Mouse (Mus musculus) midbrain, embryonic 15.5 days (tissue): ENCODE results near the gene Acss1. TPM values are rescaled to one million over a fixed set of nuclear protein-coding genes. Genes with fewer than 3 reads are reported as not detected.

Experiments
- ATAC-seq: fragments of 200-750 bp; cut with Nextera tagmentation; replicated peaks from 2 replicates; pipeline ENCODE4 v1.8.0; 2017; ENCODE audit warnings: moderate TSS enrichment
- H3K27ac ChIP-seq: fragments of 300-500 bp; sonication (generic); 2 replicates; pipeline ENCODE4 v1.5.1; 2015; ENCODE audit warnings: mild to moderate bottlenecking, inconsistent platforms
- H3K27me3 ChIP-seq: fragments of 300-500 bp; sonication (generic); replicated peaks from 2 replicates; pipeline ENCODE4 v1.6.1; 2015; ENCODE audit warnings: inconsistent platforms
- H3K36me3 ChIP-seq: fragments of 300-500 bp; sonication (generic); replicated peaks from 2 replicates; pipeline ENCODE4 v1.6.1; 2015; ENCODE audit warnings: inconsistent platforms
- H3K4me1 ChIP-seq: fragments of 300-500 bp; sonication (generic); 2 replicates; pipeline ENCODE4 v1.6.1; 2015; ENCODE audit warnings: inconsistent platforms
- H3K4me2 ChIP-seq: fragments of 300-500 bp; sonication (generic); 2 replicates; pipeline ENCODE4 v1.6.1; 2015; ENCODE audit warnings: inconsistent platforms, mild to moderate bottlenecking, moderate library complexity
- H3K4me3 ChIP-seq: fragments of 300-500 bp; sonication (generic); 2 replicates; pipeline ENCODE4 v1.5.1; 2015; ENCODE audit warnings: mild to moderate bottlenecking, inconsistent platforms
- H3K9ac ChIP-seq: fragments of 300-500 bp; sonication (generic); 2 replicates; pipeline ENCODE4 v1.6.1; 2015; ENCODE audit warnings: mild to moderate bottlenecking, inconsistent platforms
- H3K9me3 ChIP-seq: fragments of 300-500 bp; sonication (generic); 2 replicates; pipeline ENCODE4 v1.6.1; 2016; ENCODE audit warnings: inconsistent platforms
- WGBS: fragments of 180-500 bp; shearing (Covaris S2); methylation state at CpG from one replicate; pipeline ENCODE4 v1.1.7; 2015; ENCODE audit warnings: mixed read lengths; 5-methylcytosine and 5-hydroxymethylcytosine counted together
- polyA plus RNA-seq: library from polyadenylated mRNA; unstranded; fragments of >200 nt; fragmentation: Nextera tagmentation; extraction: Ambion mirVana; gene quantifications from 2 replicates; pipeline ENCODE4 v1.2.1, GENCODE M21; 2015

Gene Acss1
- 16.7 and 20.9 TPM in 2 replicates for polyA plus RNA-seq

DNA sequence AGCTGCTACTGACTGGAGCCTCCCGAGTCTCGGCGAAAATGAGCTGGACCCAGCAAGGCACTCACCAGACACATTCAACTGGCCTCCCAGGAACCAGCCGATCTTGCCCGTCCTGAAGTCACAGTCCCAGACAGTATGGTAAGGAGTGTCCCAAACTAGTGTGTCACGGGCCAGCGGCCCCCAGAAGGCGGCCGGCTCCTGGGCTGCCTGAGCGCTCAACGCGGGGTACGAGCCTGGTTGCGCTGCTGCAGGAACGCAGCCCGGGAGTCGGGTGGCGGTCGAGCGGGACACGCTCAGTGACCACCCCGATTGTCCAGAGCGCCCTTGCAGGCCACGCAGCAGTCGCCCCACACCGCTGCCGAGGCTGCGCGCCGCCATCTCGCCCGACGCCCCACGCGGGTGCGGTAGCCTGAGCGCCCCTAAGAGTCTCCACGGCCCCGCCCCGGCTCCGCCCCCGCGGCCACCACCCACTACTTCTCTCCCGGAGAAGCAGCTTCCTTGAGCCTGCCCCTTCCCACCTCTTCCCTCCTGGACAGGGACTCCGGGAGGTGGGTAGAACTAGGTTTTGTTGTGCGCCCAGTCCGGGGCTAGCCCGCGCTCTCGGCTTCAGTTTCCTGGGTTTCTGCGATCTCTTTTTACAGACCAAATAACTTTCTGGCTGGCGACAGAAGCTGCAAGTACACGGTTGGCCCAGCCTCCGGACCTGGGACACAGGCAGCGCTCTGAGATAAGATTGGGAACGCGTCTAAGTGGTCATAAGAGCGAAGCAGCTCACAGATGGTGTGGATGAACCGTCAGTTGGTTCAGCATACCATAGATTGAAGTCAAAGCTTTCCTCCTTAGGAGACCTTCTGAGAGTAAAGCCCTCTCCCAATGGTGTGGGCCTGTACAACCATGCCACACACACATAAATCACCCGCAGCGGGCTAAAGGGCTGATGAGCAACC, at the start of gene Acss1:
TSS of gene Acss1 (minus strand) at position 681 of the 947 bp plus-strand sequence.
- peak within 1 kb of the TSS; percentile 85 for H3K4me2 ChIP-seq
- peaks cover 11% of the 10 kb centered on the region for H3K4me1 ChIP-seq
- H3K9me3 ChIP-seq, result no peaks in the 10 kb centered on the region
- H3K4me3 ChIP-seq, result peak within 1 kb of the TSS; percentile 75
- ATAC-seq, result peak; percentile 81
- WGBS, result 3% methylated on average over 56 of the region's 61 CpGs
- peak within 1 kb of the TSS; percentile 63 for H3K9ac ChIP-seq
- no peaks in the 10 kb centered on the region for H3K36me3 ChIP-seq
- 0 out of 2 replicates have a peak, but pooled peaks cover 3% of the 10 kb centered on the region for H3K27me3 ChIP-seq
- peak within 1 kb of the TSS; percentile 46 for H3K27ac ChIP-seq

DNA sequence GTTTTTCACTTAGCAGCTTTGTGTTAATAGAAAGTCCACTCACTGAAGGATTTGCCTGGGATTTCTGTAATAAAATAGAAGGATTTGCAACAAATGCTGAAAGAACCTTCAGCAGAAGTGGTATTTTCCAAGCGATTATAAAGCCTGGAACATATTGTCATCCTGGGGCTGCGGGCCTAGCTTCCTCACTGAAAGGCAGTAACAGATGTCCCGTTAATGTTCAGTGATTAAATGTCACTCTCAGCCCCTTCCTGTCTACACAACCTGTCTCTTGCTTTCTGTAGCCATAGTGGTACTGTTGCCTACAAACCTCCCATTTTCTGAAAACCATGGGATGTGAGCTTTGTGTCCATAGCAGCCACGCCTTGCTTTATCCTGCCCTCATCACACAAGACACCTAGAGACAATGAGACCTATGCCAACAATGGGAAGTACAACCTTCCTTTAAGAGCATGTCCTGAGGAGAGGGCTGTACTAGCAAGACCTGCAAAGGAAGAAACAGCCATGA, 43.9 kb upstream of the Acss1 start:
- H3K27ac ChIP-seq, result no peak overlapping the region
- no peak overlapping the region for H3K4me3 ChIP-seq
- no peak for ATAC-seq
- H3K9ac ChIP-seq, result no peak overlapping the region
- no peak overlapping the region for H3K4me2 ChIP-seq
- H3K9me3 ChIP-seq, result no peaks in the 10 kb centered on the region
- no peaks in the 10 kb centered on the region for H3K36me3 ChIP-seq
- 86% methylated on average over 4 of the region's 4 CpGs for WGBS
- no peaks in the 10 kb centered on the region for H3K27me3 ChIP-seq
- H3K4me1 ChIP-seq, result no peaks in the 10 kb centered on the region

DNA sequence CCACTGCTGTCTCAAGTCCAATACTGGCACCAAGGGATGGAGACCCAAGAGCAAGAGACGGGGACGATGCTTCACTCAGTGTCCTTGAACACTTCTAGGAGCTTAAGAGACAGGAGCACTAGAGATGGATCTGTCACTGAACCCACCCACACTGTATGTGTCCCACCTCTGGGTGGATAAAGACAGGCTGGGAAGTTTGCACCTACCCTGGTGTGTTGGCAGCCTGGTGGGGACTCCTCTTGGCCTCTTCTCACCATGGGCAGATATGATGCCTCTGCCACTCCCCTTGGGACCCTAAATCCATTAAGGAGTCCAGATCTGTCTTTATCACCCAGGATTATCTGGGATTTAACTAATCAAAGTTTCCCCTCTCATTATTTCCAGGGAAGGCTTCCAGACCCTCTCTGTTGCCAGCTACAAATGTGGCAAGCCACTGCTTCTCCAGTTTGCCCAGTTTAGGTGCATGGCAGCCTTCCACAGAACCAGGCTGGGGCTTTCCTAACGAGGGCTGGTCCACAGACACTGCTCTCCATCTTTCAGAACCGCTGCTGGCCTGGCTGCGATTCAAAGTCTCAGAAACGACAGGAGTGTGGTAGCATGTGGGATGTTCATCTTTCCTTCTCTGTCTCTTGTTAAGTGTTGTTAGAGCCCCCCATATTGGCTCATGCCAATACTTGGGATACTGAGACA, 23.3 kb upstream of the Acss1 start:
- 78% methylated on average over 6 of the region's 6 CpGs for WGBS
- Histone ChIP-seq H3K9ac (no peak overlapping the region), H3K9me3 (no peaks in the 10 kb centered on the region), H3K4me1 (peaks cover 17% of the 10 kb centered on the region), H3K4me2 (no peak overlapping the region), H3K36me3 (no peaks in the 10 kb centered on the region), H3K27me3 (peaks cover 49% of the 10 kb centered on the region), H3K27ac (no peak overlapping the region), H3K4me3 (no peak overlapping the region)
- no peak for ATAC-seq

DNA sequence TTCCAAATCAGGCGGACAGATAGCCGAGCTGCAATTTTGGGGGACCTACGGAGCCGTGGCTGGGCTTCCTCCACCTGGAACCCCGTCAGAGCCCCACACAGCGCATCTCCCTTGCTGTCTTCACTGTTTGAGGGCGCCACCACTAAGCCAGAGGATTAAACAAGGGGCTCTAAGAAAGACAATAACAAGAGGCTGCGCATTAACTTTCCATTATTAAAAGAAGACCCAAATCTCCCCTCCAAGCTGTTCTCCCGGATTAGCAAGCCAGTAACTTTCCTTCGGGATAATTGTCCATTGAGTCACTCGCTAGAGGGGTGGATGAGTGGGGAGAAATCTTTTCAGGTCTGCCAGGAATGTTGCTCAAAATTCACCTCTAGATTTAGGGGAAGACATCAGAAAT, 21.9 kb upstream of the Acss1 start:
- no peaks in the 10 kb centered on the region for H3K36me3 ChIP-seq
- H3K9me3 ChIP-seq, result no peaks in the 10 kb centered on the region
- no peak overlapping the region for H3K4me2 ChIP-seq
- 2% methylated on average over 11 of the region's 11 CpGs for WGBS
- H3K4me3 ChIP-seq, result no peak overlapping the region
- no peak overlapping the region for H3K27ac ChIP-seq
- peaks cover 17% of the 10 kb centered on the region for H3K4me1 ChIP-seq
- peaks cover 57% of the 10 kb centered on the region for H3K27me3 ChIP-seq
- ATAC-seq, result no peak
- no peak overlapping the region for H3K9ac ChIP-seq

DNA sequence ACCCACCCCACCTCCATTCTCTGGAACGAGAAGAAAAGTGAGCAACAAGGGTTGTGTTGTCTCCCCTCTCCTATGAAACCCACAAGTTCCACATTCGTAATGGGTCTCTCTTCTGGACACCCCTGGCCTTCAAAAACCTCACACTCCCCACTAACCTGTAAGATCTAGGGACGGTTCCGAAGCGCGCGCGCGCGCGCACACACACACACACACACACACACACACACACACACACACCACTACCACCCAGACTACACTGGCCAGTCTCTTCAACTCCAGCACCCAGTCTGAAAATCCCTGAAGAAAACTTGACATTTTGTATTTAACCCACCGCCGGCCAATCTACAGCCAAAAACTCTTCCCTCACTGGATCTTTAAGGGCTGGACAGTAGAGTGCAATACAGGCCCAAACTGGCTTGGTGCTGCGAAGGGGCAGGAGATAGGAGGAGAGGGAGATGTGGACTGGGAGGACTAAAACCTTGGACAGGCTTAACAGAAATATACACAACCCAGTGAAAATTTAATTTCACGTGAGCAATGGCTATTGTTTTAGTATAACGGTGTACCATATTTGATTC, 21.0 kb upstream of the Acss1 start, which contains the start of gene Vsx1:
TSS of gene Vsx1 (minus strand) at position 138 of the 578 bp plus-strand sequence.
- Histone ChIP-seq H3K27me3 (peaks cover 57% of the 10 kb centered on the region), H3K9me3 (no peaks in the 10 kb centered on the region), H3K36me3 (no peaks in the 10 kb centered on the region), H3K4me1 (peaks cover 17% of the 10 kb centered on the region), H3K4me3 (peak within 1 kb of the TSS; percentile 45), H3K9ac (0 out of 2 replicates have a peak within 1 kb of the TSS, but pooled peaks have one; percentile 7), H3K27ac (no peak within 1 kb of the TSS), H3K4me2 (peak within 1 kb of the TSS; percentile 77)
- peak; percentile 49 for ATAC-seq
- 26% methylated on average over 16 of the region's 16 CpGs for WGBS

DNA sequence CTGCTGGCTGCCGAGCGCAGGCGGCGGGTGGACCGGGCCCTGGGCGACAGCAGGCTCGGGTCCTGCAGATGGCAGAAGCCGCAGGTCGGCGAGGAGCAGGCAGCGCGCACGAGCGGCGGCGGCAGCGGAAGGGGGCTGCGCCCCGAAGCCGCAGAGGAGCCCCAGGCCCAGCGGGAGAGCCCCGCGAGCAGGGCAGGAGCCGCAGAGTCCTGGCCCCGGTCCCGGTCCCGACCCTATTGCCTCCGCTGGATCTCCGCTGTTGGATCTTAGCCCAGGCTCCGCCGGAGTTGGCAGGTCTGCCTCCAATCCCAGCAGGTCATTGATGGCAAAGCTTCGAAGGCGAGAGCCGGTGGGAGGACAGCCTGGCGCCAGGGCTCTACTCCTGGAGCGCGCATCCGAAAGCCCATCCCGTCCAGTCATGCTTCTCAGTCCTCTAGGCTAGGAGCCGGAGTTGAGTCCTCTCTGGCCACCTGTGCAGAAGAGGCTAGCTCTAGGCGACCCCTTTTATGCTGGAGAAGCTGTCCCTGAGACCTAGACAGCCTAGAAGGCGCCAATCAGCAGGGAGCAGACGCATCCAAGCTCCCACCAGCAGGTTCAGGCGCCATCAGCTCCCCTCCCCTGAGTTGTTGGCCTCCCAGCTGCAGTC, 20.4 kb upstream of the Acss1 start:
- peak; percentile 81 for ATAC-seq
- no peaks in the 10 kb centered on the region for H3K9me3 ChIP-seq
- peaks cover 17% of the 10 kb centered on the region for H3K4me1 ChIP-seq
- peak overlapping the region; percentile 45 for H3K4me3 ChIP-seq
- H3K9ac ChIP-seq, result 0 out of 2 replicates have a peak overlapping the region, but pooled peaks have one; percentile 7
- peak overlapping the region; percentile 77 for H3K4me2 ChIP-seq
- H3K27me3 ChIP-seq, result peaks cover 57% of the 10 kb centered on the region
- H3K27ac ChIP-seq, result no peak overlapping the region
- under 1% methylated on average over 43 of the region's 44 CpGs for WGBS
- H3K36me3 ChIP-seq, result no peaks in the 10 kb centered on the region

DNA sequence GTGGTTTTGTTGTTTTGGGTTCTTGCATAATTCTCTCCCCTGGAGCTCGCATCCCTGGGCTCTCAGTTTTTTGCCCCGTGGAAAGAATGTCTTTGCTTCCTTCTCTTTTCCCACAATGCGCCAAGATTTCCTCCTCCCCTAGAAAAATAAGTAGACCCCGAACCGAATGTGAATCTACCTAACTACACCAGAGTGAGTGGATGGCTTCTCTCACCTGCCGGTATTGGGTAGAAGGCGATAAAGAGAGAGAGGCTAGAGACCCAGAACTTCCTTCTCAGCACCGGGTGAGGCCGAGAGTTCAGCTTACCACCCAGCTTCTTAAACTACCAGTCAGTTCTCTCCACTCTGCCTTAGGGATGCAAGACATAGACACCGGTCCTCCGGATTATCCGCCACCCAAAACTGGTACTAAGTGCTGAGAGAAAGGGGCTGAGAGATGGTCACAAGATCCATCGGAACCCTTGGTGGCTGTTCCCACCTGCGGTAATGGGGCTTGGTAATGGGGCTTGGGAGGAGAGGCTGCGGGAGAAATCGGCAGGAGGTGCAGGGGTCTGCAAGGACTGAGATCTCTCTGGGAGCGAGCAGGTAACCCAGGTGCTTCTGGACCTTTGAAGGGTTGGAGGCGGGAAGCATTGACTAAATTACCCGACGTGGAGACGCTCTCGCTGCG, 19.7 kb upstream of the Acss1 start:
- peaks cover 17% of the 10 kb centered on the region for H3K4me1 ChIP-seq
- no peak overlapping the region for H3K27ac ChIP-seq
- 0 out of 2 replicates have a peak overlapping the region, but pooled peaks have one; percentile 7 for H3K9ac ChIP-seq
- WGBS, result 3% methylated on average over 23 of the region's 23 CpGs
- H3K4me3 ChIP-seq, result peak overlapping the region; percentile 45
- H3K27me3 ChIP-seq, result peaks cover 57% of the 10 kb centered on the region
- H3K36me3 ChIP-seq, result no peaks in the 10 kb centered on the region
- peak overlapping the region; percentile 77 for H3K4me2 ChIP-seq
- H3K9me3 ChIP-seq, result no peaks in the 10 kb centered on the region
- 0 out of 2 replicates have a peak, but pooled peaks have one; percentile 10 for ATAC-seq

DNA sequence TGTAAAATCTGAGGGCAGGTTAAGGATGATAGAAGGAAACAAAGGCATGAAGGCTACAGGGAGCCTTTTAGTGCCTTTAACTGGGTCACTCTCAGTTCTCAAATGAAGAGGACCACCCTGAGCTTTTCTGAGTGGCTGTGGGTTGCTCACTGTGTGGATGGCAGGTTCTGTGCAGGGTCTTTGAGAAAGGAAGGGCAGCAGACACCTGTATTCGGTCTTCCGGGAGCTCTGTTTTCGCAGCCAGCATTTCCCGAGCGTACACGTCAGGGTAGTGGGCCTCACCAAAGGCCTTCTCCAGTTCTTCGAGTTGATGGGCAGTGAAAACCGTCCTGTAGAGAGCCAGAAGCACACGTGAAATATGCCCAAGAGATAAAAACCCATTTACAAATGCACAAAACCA, 17.1 kb upstream of the Acss1 start:
- no peaks in the 10 kb centered on the region for H3K9me3 ChIP-seq
- no peak overlapping the region for H3K4me3 ChIP-seq
- H3K4me1 ChIP-seq, result peaks cover 17% of the 10 kb centered on the region
- peaks cover 44% of the 10 kb centered on the region for H3K27me3 ChIP-seq
- ATAC-seq, result no peak
- no peak overlapping the region for H3K4me2 ChIP-seq
- WGBS, result 87% methylated on average over 9 of the region's 9 CpGs
- H3K36me3 ChIP-seq, result no peaks in the 10 kb centered on the region
- H3K9ac ChIP-seq, result no peak overlapping the region
- no peak overlapping the region for H3K27ac ChIP-seq

DNA sequence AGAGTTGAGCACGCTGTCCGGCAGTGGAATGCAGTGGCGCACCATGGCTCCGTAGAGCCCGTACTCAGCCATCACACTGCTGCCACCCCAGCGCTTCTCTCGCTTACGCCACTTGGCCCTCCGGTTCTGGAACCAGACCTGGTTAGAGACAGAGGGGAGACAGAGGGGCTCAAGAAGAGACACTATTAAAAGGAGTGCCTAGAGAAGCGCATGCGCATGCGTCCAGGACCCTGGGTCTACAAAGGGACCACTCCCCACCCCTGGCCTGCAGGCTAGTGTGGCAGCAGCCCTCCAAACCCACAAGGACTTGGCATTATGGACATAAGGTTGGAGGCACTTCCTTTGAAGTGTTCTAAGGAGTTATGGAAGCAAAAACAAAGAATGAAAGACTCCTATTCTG, 16.2 kb upstream of the Acss1 start:
- Histone ChIP-seq H3K27me3 (peaks cover 35% of the 10 kb centered on the region), H3K9ac (no peak overlapping the region), H3K9me3 (no peaks in the 10 kb centered on the region), H3K4me2 (no peak overlapping the region), H3K36me3 (no peaks in the 10 kb centered on the region), H3K4me3 (no peak overlapping the region), H3K27ac (no peak overlapping the region), H3K4me1 (peaks cover 13% of the 10 kb centered on the region)
- 82% methylated on average over 12 of the region's 12 CpGs for WGBS
- no peak for ATAC-seq

DNA sequence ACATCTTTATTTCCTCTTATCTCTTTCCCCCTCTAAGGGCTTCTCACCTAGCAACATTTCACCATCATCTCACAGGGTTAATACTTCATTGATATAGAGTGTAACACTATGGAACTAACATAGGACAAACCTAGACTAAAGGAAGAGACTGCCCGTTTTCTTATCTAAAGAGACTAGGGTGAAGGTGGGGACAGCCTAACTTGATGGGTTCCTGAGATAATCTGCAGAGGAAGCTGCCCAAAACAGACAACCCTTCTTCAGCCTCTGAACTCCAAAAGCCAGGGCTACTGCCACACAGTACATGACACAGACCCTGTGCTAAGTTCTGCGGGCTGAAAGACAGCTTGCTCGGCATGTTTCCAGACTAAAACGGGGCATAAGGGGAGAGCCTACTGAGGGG, 13.3 kb upstream of the Acss1 start:
- H3K4me2 ChIP-seq, result no peak overlapping the region
- no peak overlapping the region for H3K9ac ChIP-seq
- H3K9me3 ChIP-seq, result no peaks in the 10 kb centered on the region
- ATAC-seq, result no peak
- no peak overlapping the region for H3K27ac ChIP-seq
- no peaks in the 10 kb centered on the region for H3K36me3 ChIP-seq
- H3K4me1 ChIP-seq, result no peaks in the 10 kb centered on the region
- 70% methylated on average over 4 of the region's 4 CpGs for WGBS
- H3K4me3 ChIP-seq, result no peak overlapping the region
- peaks cover 14% of the 10 kb centered on the region for H3K27me3 ChIP-seq

DNA sequence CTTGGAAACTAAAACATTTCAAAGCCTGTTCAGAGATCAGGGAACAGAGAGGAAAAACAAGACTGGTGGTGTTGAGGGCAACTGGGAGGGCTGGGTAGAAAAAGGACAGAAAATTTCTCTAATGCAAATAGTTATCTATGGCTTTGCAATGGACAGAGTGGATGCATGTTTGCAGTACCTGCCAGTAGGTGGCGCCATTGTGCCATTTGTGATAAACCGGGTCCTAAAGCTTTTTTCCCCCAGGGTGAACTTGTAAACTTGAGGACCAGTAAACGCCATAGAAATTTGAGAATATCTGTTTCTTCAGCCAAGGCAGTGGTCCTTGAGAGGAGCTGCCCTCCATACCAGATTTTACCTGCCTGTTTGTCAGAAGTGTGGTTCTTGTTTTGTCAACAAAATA, 10.1 kb upstream of the Acss1 start:
- H3K27me3 ChIP-seq, result peaks cover 6% of the 10 kb centered on the region; the same call in 1 of the 2 replicates
- H3K4me1 ChIP-seq, result no peaks in the 10 kb centered on the region
- H3K4me3 ChIP-seq, result no peak overlapping the region
- H3K27ac ChIP-seq, result no peak overlapping the region
- no peak for ATAC-seq
- no peaks in the 10 kb centered on the region for H3K36me3 ChIP-seq
- no peaks in the 10 kb centered on the region for H3K9me3 ChIP-seq
- no peak overlapping the region for H3K9ac ChIP-seq
- WGBS, result 3% methylated on average over 3 of the region's 3 CpGs
- no peak overlapping the region for H3K4me2 ChIP-seq
